Mouse (Mus musculus): ENCODE data around the gene Nr1i3. TPM values are rescaled to one million over a fixed set of nuclear protein-coding genes. Genes with fewer than 3 reads are reported as not detected.

The Nr1i3 gene
- polyA plus RNA-seq, 1 experiment = 0.08 TPM

- peaks cover 4% of the 10 kb centered on the region for H3K4me1 ChIP-seq (replicated peaks; ENCODE audit: control insufficient read depth, insufficient read depth, low read length)
- H3K27ac ChIP-seq (ENCODE audit: control insufficient read depth, insufficient read depth, low read length) = no peak overlapping the region
- TF ChIP-seq CTCF (IDR thresholded peaks at IDR 0.05; ENCODE audit: borderline replicate concordance, control insufficient read depth, extremely low read depth, insufficient read depth, low read length, poor library complexity) (no peak), POLR2A (IDR thresholded peaks at IDR 0.05; ENCODE audit: control insufficient read depth, extremely low read depth, insufficient read depth, low read length, poor library complexity) (no peak)
- 51% methylated on average over 4 of the region's 4 CpGs for WGBS
- no peak for DNase-seq
- H3K36me3 ChIP-seq (ENCODE audit: control insufficient read depth, insufficient read depth, low read length) = no peaks in the 10 kb centered on the region
- no peak overlapping the region for H3K4me3 ChIP-seq (ENCODE audit: control insufficient read depth, insufficient read depth, low read length)
- no peaks in the 10 kb centered on the region for H3K27me3 ChIP-seq (ENCODE audit: control insufficient read depth, insufficient read depth, low read length)
Measured at GRCm38 (mm10) chr1:171226780-171227179, 13.0 kb downstream of the Nr1i3 start.

- H3K4me1 ChIP-seq (replicated peaks; ENCODE audit: control insufficient read depth, insufficient read depth, low read length) = peaks cover 2% of the 10 kb centered on the region; the same call in 1 of the 2 replicates
- no peak for DNase-seq
- WGBS = 91% methylated on average over 1 of the region's 1 CpGs
- no peak overlapping the region for H3K4me3 ChIP-seq (ENCODE audit: control insufficient read depth, insufficient read depth, low read length)
- no peaks in the 10 kb centered on the region for H3K27me3 ChIP-seq (ENCODE audit: control insufficient read depth, insufficient read depth, low read length)
- no peak overlapping the region for H3K27ac ChIP-seq (ENCODE audit: control insufficient read depth, insufficient read depth, low read length)
- TF ChIP-seq CTCF (IDR thresholded peaks at IDR 0.05; ENCODE audit: borderline replicate concordance, control insufficient read depth, extremely low read depth, insufficient read depth, low read length, poor library complexity) (no peak), POLR2A (IDR thresholded peaks at IDR 0.05; ENCODE audit: control insufficient read depth, extremely low read depth, insufficient read depth, low read length, poor library complexity) (no peak)
- no peaks in the 10 kb centered on the region for H3K36me3 ChIP-seq (ENCODE audit: control insufficient read depth, insufficient read depth, low read length)
Measured at GRCm38 (mm10) chr1:171227879-171228278, 14.1 kb downstream of the Nr1i3 start.

DNA sequence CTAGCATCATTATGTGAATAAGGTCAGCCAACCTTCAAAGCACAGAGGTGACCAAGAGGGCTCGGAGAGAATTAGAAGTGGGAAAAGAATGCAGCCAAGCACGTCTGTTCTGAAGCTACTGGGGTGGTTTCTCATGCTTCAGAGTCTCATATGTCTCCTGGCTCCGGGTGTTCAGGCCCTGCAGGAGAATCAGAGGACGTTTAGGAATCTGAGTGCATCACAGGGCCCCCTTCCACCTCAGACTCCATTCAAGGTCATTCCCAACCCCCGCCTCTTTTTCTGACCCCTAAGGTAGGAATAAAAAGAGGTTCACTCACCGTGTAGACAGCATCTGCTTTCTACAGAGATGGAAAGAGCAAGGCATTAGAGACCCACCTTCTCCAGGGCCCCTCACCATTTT lies 16.0 kb downstream of the Nr1i3 start:
- 92% methylated on average over 6 of the region's 6 CpGs for WGBS
- Histone ChIP-seq H3K27me3 (ENCODE audit: control insufficient read depth, insufficient read depth, low read length) (no peaks in the 10 kb centered on the region), H3K36me3 (ENCODE audit: control insufficient read depth, insufficient read depth, low read length) (peaks cover 7% of the 10 kb centered on the region), H3K4me3 (ENCODE audit: control insufficient read depth, insufficient read depth, low read length) (no peak overlapping the region), H3K4me1 (replicated peaks; ENCODE audit: control insufficient read depth, insufficient read depth, low read length) (peaks cover 4% of the 10 kb centered on the region; the same call in 1 of the 2 replicates), H3K27ac (ENCODE audit: control insufficient read depth, insufficient read depth, low read length) (no peak overlapping the region)
- no peak for DNase-seq
- TF ChIP-seq POLR2A (IDR thresholded peaks at IDR 0.05; ENCODE audit: control insufficient read depth, extremely low read depth, insufficient read depth, low read length, poor library complexity) (no peak), CTCF (IDR thresholded peaks at IDR 0.05; ENCODE audit: borderline replicate concordance, control insufficient read depth, extremely low read depth, insufficient read depth, low read length, poor library complexity) (no peak)

DNA sequence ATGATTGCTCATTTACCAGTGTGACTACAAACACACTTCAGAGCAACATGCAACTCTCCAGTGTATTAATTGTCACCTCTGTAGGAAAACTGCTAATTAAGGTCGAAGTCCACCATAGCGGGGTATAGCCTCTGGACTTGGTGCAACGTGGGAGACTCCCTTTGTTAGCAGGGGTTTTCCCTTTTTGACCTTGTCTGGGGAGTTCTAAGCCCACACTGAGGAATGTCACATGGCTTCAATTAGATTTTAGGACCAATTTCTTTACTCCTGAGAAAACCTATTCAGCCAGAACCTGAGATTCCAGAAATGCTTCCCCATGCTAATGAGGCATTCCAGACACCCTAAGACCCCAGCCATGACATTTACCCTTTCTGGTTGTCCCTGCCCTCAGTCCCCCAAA lies 16.4 kb downstream of the Nr1i3 start:
- H3K4me3 ChIP-seq (ENCODE audit: control insufficient read depth, insufficient read depth, low read length) = no peak overlapping the region
- DNase-seq = no peak
- H3K27ac ChIP-seq (ENCODE audit: control insufficient read depth, insufficient read depth, low read length) = no peak overlapping the region
- WGBS = 94% methylated on average over 3 of the region's 3 CpGs
- H3K27me3 ChIP-seq (ENCODE audit: control insufficient read depth, insufficient read depth, low read length) = no peaks in the 10 kb centered on the region
- H3K4me1 ChIP-seq (replicated peaks; ENCODE audit: control insufficient read depth, insufficient read depth, low read length) = peaks cover 4% of the 10 kb centered on the region; the same call in 1 of the 2 replicates
- no peak for TF ChIP-seq CTCF (IDR thresholded peaks at IDR 0.05; ENCODE audit: borderline replicate concordance, control insufficient read depth, extremely low read depth, insufficient read depth, low read length, poor library complexity)
- TF ChIP-seq POLR2A (IDR thresholded peaks at IDR 0.05; ENCODE audit: control insufficient read depth, extremely low read depth, insufficient read depth, low read length, poor library complexity) = no peak
- peaks cover 11% of the 10 kb centered on the region for H3K36me3 ChIP-seq (ENCODE audit: control insufficient read depth, insufficient read depth, low read length)

GRCm38 (mm10) chr1:171231844-171232243 lies 18.1 kb downstream of the Nr1i3 start:
- no peak for DNase-seq
- TF ChIP-seq POLR2A (IDR thresholded peaks at IDR 0.05; ENCODE audit: control insufficient read depth, extremely low read depth, insufficient read depth, low read length, poor library complexity) (no peak), CTCF (IDR thresholded peaks at IDR 0.05; ENCODE audit: borderline replicate concordance, control insufficient read depth, extremely low read depth, insufficient read depth, low read length, poor library complexity) (no peak)
- H3K4me3 ChIP-seq (ENCODE audit: control insufficient read depth, insufficient read depth, low read length) = no peak overlapping the region

DNA sequence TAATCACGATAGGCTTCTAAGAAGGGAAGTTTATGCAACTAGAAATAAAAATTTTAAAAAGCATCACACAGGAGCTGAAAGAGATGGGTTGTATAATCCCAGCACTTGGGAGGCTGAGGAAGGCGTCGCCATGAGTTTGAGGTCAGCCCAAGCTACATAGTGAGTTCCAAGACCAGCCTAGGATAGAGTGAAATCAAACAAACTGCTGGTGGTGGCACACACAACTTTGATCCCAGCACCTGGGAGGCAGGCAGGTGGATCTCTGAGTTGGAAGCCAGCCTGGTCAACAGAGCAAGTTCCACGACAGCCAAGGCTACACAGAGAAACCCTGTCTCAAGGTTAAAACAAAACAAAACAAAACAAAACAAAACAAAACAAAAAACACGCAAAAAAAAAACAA lies 18.6 kb downstream of the Nr1i3 start:
- no peak for DNase-seq
- Histone ChIP-seq H3K4me1 (replicated peaks; ENCODE audit: control insufficient read depth, insufficient read depth, low read length) (peaks cover 4% of the 10 kb centered on the region; the same call in 1 of the 2 replicates), H3K36me3 (ENCODE audit: control insufficient read depth, insufficient read depth, low read length) (peaks cover 32% of the 10 kb centered on the region), H3K27me3 (ENCODE audit: control insufficient read depth, insufficient read depth, low read length) (no peaks in the 10 kb centered on the region), H3K4me3 (ENCODE audit: control insufficient read depth, insufficient read depth, low read length) (no peak overlapping the region), H3K27ac (ENCODE audit: control insufficient read depth, insufficient read depth, low read length) (no peak overlapping the region)
- 58% methylated on average over 5 of the region's 5 CpGs for WGBS
- no peak for TF ChIP-seq POLR2A (IDR thresholded peaks at IDR 0.05; ENCODE audit: control insufficient read depth, extremely low read depth, insufficient read depth, low read length, poor library complexity)
- TF ChIP-seq CTCF (IDR thresholded peaks at IDR 0.05; ENCODE audit: borderline replicate concordance, control insufficient read depth, extremely low read depth, insufficient read depth, low read length, poor library complexity) = no peak

More at GRCm38 (mm10) chr1:171231844-171232243, 18.1 kb downstream of the Nr1i3 start:
- WGBS = 7% methylated on average over 4 of the region's 4 CpGs
- H3K4me1 ChIP-seq (replicated peaks; ENCODE audit: control insufficient read depth, insufficient read depth, low read length) = peaks cover 4% of the 10 kb centered on the region; the same call in 1 of the 2 replicates
- no peak overlapping the region for H3K27ac ChIP-seq (ENCODE audit: control insufficient read depth, insufficient read depth, low read length)
- no peaks in the 10 kb centered on the region for H3K27me3 ChIP-seq (ENCODE audit: control insufficient read depth, insufficient read depth, low read length)
- peaks cover 27% of the 10 kb centered on the region for H3K36me3 ChIP-seq (ENCODE audit: control insufficient read depth, insufficient read depth, low read length)
